Mouse (Mus musculus): ENCODE results near the gene Slc2a5. TPM values are rescaled to one million over a fixed set of nuclear protein-coding genes. Genes with fewer than 3 reads are reported as not detected.

Gene Slc2a5
- 1 to 10 TPM; 2.0 to 2.4 TPM for total RNA-seq (2021)
- long read RNA-seq, experiment 1, partial matches to known transcripts, result 3 of 3 reads
- long read RNA-seq, experiment 1, other reads (novel, unspliced or antisense), result 0 of 3 reads
- long read RNA-seq, experiment 2, partial matches to known transcripts, result 5 of 5 reads
- long read RNA-seq, experiment 2, other reads (novel, unspliced or antisense), result 0 of 5 reads

- DNase-seq, result no peak
Observed at GRCm38 (mm10) chr4:150119055-150119454, at the start of gene Slc2a5. Gene Slc2a5, plus strand, starts transcription at chr4:150119283.

- DNase-seq, result no peak
Observed at GRCm38 (mm10) chr4:150070136-150070535, 48.9 kb upstream of the Slc2a5 start.

- no peak for DNase-seq
Observed at GRCm38 (mm10) chr4:150072416-150073101, 46.5 kb upstream of the Slc2a5 start.

GRCm38 (mm10) chr4:150073102-150073473 is 46.0 kb upstream of the Slc2a5 start:
- DNase-seq, result peak; percentile 70

GRCm38 (mm10) chr4:150075350-150075749 is 43.7 kb upstream of the Slc2a5 start:
- DNase-seq, result no peak

GRCm38 (mm10) chr4:150076147-150076546 is 42.9 kb upstream of the Slc2a5 start:
- DNase-seq, result no peak

GRCm38 (mm10) chr4:150078646-150079045 is 40.4 kb upstream of the Slc2a5 start:
- no peak for DNase-seq

GRCm38 (mm10) chr4:150079244-150079643 is 39.8 kb upstream of the Slc2a5 start:
- no peak for DNase-seq

GRCm38 (mm10) chr4:150080330-150080967 is 38.6 kb upstream of the Slc2a5 start:
- no peak for DNase-seq

GRCm38 (mm10) chr4:150085366-150085765 is 33.7 kb upstream of the Slc2a5 start:
- no peak for DNase-seq

GRCm38 (mm10) chr4:150086841-150087160 is 32.3 kb upstream of the Slc2a5 start:
- DNase-seq, result no peak

- peak; percentile 91 for DNase-seq
Observed at GRCm38 (mm10) chr4:150087161-150087889, 31.8 kb upstream of the Slc2a5 start, which contains the start of gene Gpr157. Gene Gpr157, plus strand, starts transcription at chr4:150087365.

GRCm38 (mm10) chr4:150087890-150088530 is 31.1 kb upstream of the Slc2a5 start:
- no peak for DNase-seq

GRCm38 (mm10) chr4:150089121-150089520 is 30.0 kb upstream of the Slc2a5 start:
- no peak for DNase-seq

GRCm38 (mm10) chr4:150091887-150092582 is 27.0 kb upstream of the Slc2a5 start:
- peak; percentile 56 for DNase-seq

- DNase-seq, result no peak
Observed at GRCm38 (mm10) chr4:150092583-150092902, 26.5 kb upstream of the Slc2a5 start.

GRCm38 (mm10) chr4:150093560-150094462 is 25.3 kb upstream of the Slc2a5 start:
- no peak for DNase-seq

GRCm38 (mm10) chr4:150094463-150094789 is 24.7 kb upstream of the Slc2a5 start:
- DNase-seq, result no peak

- no peak for DNase-seq
Observed at GRCm38 (mm10) chr4:150096309-150096708, 22.8 kb upstream of the Slc2a5 start.

- no peak for DNase-seq
Observed at GRCm38 (mm10) chr4:150097847-150098246, 21.2 kb upstream of the Slc2a5 start.

GRCm38 (mm10) chr4:150098880-150099279 is 20.2 kb upstream of the Slc2a5 start:
- peak; percentile 70 for DNase-seq
